Mouse (Mus musculus) MEL (cell line): ENCODE results near the gene Gm10220. TPM values are rescaled to one million over a fixed set of nuclear protein-coding genes. Genes with fewer than 3 reads are reported as not detected.
"Not testable (repeated sequence)": the region's sequence is repeated elsewhere in the genome, so short reads cannot be mapped to it uniquely, and the experiment has no call there.

Experiments used
- DNase-seq: peaks from one replicate; pipeline ENCODE4 v3.0.0; 2011; ENCODE audit warnings: low read depth, low spot score
- H3K27ac ChIP-seq: 2 replicates; pipeline ENCODE4 v1.5.1; 2012; ENCODE audit warnings: low read depth, mild to moderate bottlenecking, control low read depth, low read length, moderate library complexity; ENCODE audit not compliant: control insufficient read depth
- H3K27me3 ChIP-seq, 2 experiments: fragments of 150-350 bp in 1 of 2; sonication (generic) in 1 of 2; 2 replicates each; pipeline ENCODE4 v1.6.1; 2012; ENCODE audit warnings: low read length in 2 of 2, mild to moderate bottlenecking in 2 of 2, improper control_type of control experiment in 1 of 2, moderate library complexity in 1 of 2; ENCODE audit not compliant: insufficient read depth in 2 of 2, control insufficient read depth in 1 of 2
- H3K36me3 ChIP-seq, 2 experiments: 2 replicates each; pipeline ENCODE4 v1.6.1; 2012 to 2014; ENCODE audit warnings: low read length in 2 of 2, improper control_type of control experiment in 1 of 2, inconsistent platforms in 1 of 2, mild to moderate bottlenecking in 1 of 2; ENCODE audit not compliant: insufficient read depth in 2 of 2, control insufficient read depth in 1 of 2
- H3K4me1 ChIP-seq, 2 experiments: fragments of 150-350 bp in 1 of 2; sonication (generic) in 1 of 2; 2 replicates each; pipeline ENCODE4 v1.6.1; 2012; ENCODE audit warnings: low read length in 2 of 2, improper control_type of control experiment in 1 of 2, mild to moderate bottlenecking in 1 of 2; ENCODE audit not compliant: insufficient read depth in 2 of 2, control insufficient read depth in 1 of 2
- H3K4me3 ChIP-seq, 2 experiments: fragments of 150-350 bp in 1 of 2; sonication (generic) in 1 of 2; 2 replicates each; pipeline ENCODE4 v1.5.1; 2012; ENCODE audit warnings: low read depth in 2 of 2, low read length in 2 of 2, mild to moderate bottlenecking in 2 of 2, moderate library complexity in 2 of 2, control low read depth in 1 of 2, improper control_type of control experiment in 1 of 2; ENCODE audit not compliant: control insufficient read depth in 1 of 2, insufficient read depth in 1 of 2
- H3K79me2 ChIP-seq: 2 replicates; pipeline ENCODE4 v1.6.1; 2012; ENCODE audit warnings: mild to moderate bottlenecking, low read length, moderate library complexity; ENCODE audit not compliant: control insufficient read depth, poor library complexity, insufficient read depth
- H3K9ac ChIP-seq: 2 replicates; pipeline ENCODE4 v1.6.1; 2012; ENCODE audit warnings: low read depth, mild to moderate bottlenecking, control low read depth, low read length, moderate library complexity; ENCODE audit not compliant: control insufficient read depth, poor library complexity, severe bottlenecking
- H3K9me3 ChIP-seq: fragments of 150-350 bp; sonication (generic); replicated peaks from 2 replicates; pipeline ENCODE4 v1.6.1; 2012; ENCODE audit warnings: mild to moderate bottlenecking, low read length, improper control_type of control experiment, moderate library complexity; ENCODE audit not compliant: insufficient read depth
- CHD1 ChIP-seq: IDR thresholded peaks from 2 replicates; pipeline ENCODE4 v1.6.1; 2012; ENCODE audit warnings: low read depth, mild to moderate bottlenecking, inconsistent platforms, low read length, improper control_type of control experiment
- CTCF ChIP-seq, 3 experiments: IDR thresholded peaks in 2 of 3; conservative IDR thresholded peaks in 1 of 3; 2 replicates each; pipeline ENCODE4 v1.5.1; 2011 to 2012; ENCODE audit warnings: low read length in 3 of 3, low read depth in 2 of 3, mild to moderate bottlenecking in 2 of 3, improper control_type of control experiment in 1 of 3, inconsistent platforms in 1 of 3, mixed read lengths in 1 of 3, moderate library complexity in 1 of 3; ENCODE audit not compliant: control insufficient read depth in 1 of 3, insufficient read depth in 1 of 3, poor library complexity in 1 of 3, severe bottlenecking in 1 of 3
- E2F4 ChIP-seq: IDR thresholded peaks from 2 replicates; pipeline ENCODE4 v1.6.1; 2011; ENCODE audit warnings: low read depth, low read length, improper control_type of control experiment, borderline replicate concordance
- ELF1 ChIP-seq: IDR thresholded peaks from 2 replicates; pipeline ENCODE4 v1.6.1; 2014; ENCODE audit warnings: low read depth, mild to moderate bottlenecking, inconsistent platforms, low read length, improper control_type of control experiment, moderate library complexity
- EP300 ChIP-seq, 2 experiments: IDR thresholded peaks; 2 replicates each; pipeline ENCODE4 v1.6.1; 2011; ENCODE audit warnings: improper control_type of control experiment in 2 of 2, low read length in 2 of 2, low read depth in 1 of 2, mild to moderate bottlenecking in 1 of 2
- ETS1 ChIP-seq: IDR thresholded peaks from 2 replicates; pipeline ENCODE4 v1.6.1; 2012; ENCODE audit warnings: low read depth, mild to moderate bottlenecking, inconsistent platforms, low read length, improper control_type of control experiment, moderate library complexity
- GATA1 ChIP-seq: IDR thresholded peaks from 2 replicates; pipeline ENCODE4 v1.6.1; 2011; ENCODE audit warnings: low read depth, low read length, improper control_type of control experiment
- HCFC1 ChIP-seq: IDR thresholded peaks from 2 replicates; pipeline ENCODE4 v1.6.1; 2012; ENCODE audit warnings: low read depth, mild to moderate bottlenecking, inconsistent platforms, low read length, improper control_type of control experiment, moderate library complexity
- KAT2A ChIP-seq: conservative IDR thresholded peaks from 2 replicates; pipeline ENCODE4 v1.6.1; 2012; ENCODE audit warnings: low read depth, low read length, improper control_type of control experiment, inconsistent platforms
- MAFK ChIP-seq: IDR thresholded peaks from 2 replicates; pipeline ENCODE4 v1.6.1; 2011; ENCODE audit warnings: low read depth, mild to moderate bottlenecking, low read length, improper control_type of control experiment, borderline replicate concordance
- MEF2A ChIP-seq: IDR thresholded peaks from 2 replicates; pipeline ENCODE4 v1.6.1; 2014; ENCODE audit warnings: low read depth, mild to moderate bottlenecking, inconsistent platforms, low read length, improper control_type of control experiment; ENCODE audit not compliant: poor library complexity, insufficient replicate concordance, severe bottlenecking; ENCODE audit errors: extremely low read depth
- MYB ChIP-seq: IDR thresholded peaks from 2 replicates; pipeline ENCODE4 v1.6.1; 2011; ENCODE audit warnings: mild to moderate bottlenecking, low read depth, low read length, improper control_type of control experiment
- NELFE ChIP-seq: IDR thresholded peaks from 2 replicates; pipeline ENCODE4 v1.6.1; 2011; ENCODE audit warnings: low read depth, low read length, improper control_type of control experiment
- NRF1 ChIP-seq: IDR thresholded peaks from 2 replicates; pipeline ENCODE4 v1.6.1; 2014; ENCODE audit warnings: low read depth, mild to moderate bottlenecking, inconsistent platforms, low read length, improper control_type of control experiment, moderate library complexity; ENCODE audit not compliant: poor library complexity, insufficient read depth, severe bottlenecking
- POLR2A ChIP-seq, 2 experiments: IDR thresholded peaks; 2 replicates each; pipeline ENCODE4 v1.6.1; 2011 to 2012; ENCODE audit warnings: low read length in 2 of 2, mild to moderate bottlenecking in 2 of 2, control low read depth in 1 of 2, improper control_type of control experiment in 1 of 2, low read depth in 1 of 2, moderate library complexity in 1 of 2; ENCODE audit not compliant: control insufficient read depth in 1 of 2, insufficient read depth in 1 of 2, poor library complexity in 1 of 2
- RCOR1 ChIP-seq: IDR thresholded peaks from 2 replicates; pipeline ENCODE4 v1.6.1; 2012; ENCODE audit warnings: low read depth, mild to moderate bottlenecking, inconsistent platforms, low read length, improper control_type of control experiment
- SIN3A ChIP-seq: IDR thresholded peaks from 2 replicates; pipeline ENCODE4 v1.6.1; 2012; ENCODE audit warnings: low read length, improper control_type of control experiment, inconsistent platforms
- SMC3 ChIP-seq: IDR thresholded peaks from 2 replicates; pipeline ENCODE4 v1.6.1; 2011; ENCODE audit warnings: low read depth, low read length, improper control_type of control experiment
- TAL1 ChIP-seq: IDR thresholded peaks from 2 replicates; pipeline ENCODE4 v1.6.1; 2012; ENCODE audit warnings: mild to moderate bottlenecking, inconsistent platforms, low read length, moderate library complexity, mixed read lengths
- TBP ChIP-seq: IDR thresholded peaks from 2 replicates; pipeline ENCODE4 v1.8.0; 2011; ENCODE audit warnings: low read depth, low read length, improper control_type of control experiment
- USF1 ChIP-seq: IDR thresholded peaks from 2 replicates; pipeline ENCODE4 v1.6.1; 2014; ENCODE audit warnings: low read depth, mild to moderate bottlenecking, inconsistent platforms, low read length, improper control_type of control experiment, moderate library complexity
- ZC3H11A ChIP-seq: IDR thresholded peaks from 2 replicates; pipeline ENCODE4 v1.6.1; 2012; ENCODE audit warnings: low read depth, mild to moderate bottlenecking, inconsistent platforms, low read length, improper control_type of control experiment
- ZKSCAN1 ChIP-seq: IDR thresholded peaks from 2 replicates; pipeline ENCODE4 v1.6.1; 2012; ENCODE audit warnings: low read depth, mild to moderate bottlenecking, inconsistent platforms, low read length, improper control_type of control experiment, moderate library complexity
- ZMIZ1 ChIP-seq: IDR thresholded peaks from 2 replicates; pipeline ENCODE4 v1.6.1; 2012; ENCODE audit warnings: low read depth, mild to moderate bottlenecking, inconsistent platforms, low read length, improper control_type of control experiment, moderate library complexity
- ZNF384 ChIP-seq: IDR thresholded peaks from 2 replicates; pipeline ENCODE4 v1.6.1; 2012; ENCODE audit warnings: low read depth, mild to moderate bottlenecking, inconsistent platforms, low read length, improper control_type of control experiment
- polyA plus RNA-seq, 2 experiments: library from polyadenylated mRNA; stranded (reverse) in 1 of 2; unstranded in 1 of 2; fragments of >175 nt in 1 of 2; fragments of >200 nt in 1 of 2; gene quantifications; 2 replicates each; pipeline versions ENCODE4 v1.2.1 to v1.2.4; 2012; ENCODE audit warnings: low replicate concordance in 2 of 2, low read depth in 1 of 2; ENCODE audit not compliant: insufficient read length in 2 of 2, insufficient read depth in 1 of 2, missing spikeins in 1 of 2
- total RNA-seq: library from RNA; depleted of rRNA; stranded (reverse); fragments of 300-350 nt; gene quantifications from 2 replicates; pipeline ENCODE4 v1.2.3, GENCODE M21; 2012; rRNA removed

Gm10220 gene
- not detected in 2 replicates for total RNA-seq
- polyA plus RNA-seq, result not detected

DNA sequence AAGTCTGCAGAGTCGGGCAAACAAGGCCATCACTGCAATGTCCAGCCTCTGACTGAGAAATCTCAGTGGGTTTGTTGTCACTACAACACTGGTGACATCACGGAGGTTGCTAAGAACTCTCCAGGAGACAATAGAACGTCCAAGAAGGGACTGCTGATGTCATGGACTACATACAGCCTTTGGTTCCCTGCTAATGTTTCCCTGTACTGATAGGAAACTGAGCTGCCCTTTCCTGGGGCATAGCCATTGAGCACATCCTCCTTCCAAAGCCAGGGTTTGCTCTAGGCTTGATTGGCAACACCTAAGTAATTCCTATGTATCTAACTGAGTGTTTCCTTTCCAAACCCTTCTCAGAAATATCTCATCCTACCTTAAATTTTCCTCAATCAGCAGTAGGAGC lies at the start of gene Gm10220:
Gene Gm10220, minus strand, starts transcription at position 101 of the 400 bp plus-strand sequence.
- not testable (repeated sequence) for H3K27me3 ChIP-seq, DNase-seq, H3K79me2 ChIP-seq, H3K36me3 ChIP-seq, H3K9me3 ChIP-seq, H3K4me3 ChIP-seq, H3K4me1 ChIP-seq, H3K9ac ChIP-seq, H3K27ac ChIP-seq

DNA sequence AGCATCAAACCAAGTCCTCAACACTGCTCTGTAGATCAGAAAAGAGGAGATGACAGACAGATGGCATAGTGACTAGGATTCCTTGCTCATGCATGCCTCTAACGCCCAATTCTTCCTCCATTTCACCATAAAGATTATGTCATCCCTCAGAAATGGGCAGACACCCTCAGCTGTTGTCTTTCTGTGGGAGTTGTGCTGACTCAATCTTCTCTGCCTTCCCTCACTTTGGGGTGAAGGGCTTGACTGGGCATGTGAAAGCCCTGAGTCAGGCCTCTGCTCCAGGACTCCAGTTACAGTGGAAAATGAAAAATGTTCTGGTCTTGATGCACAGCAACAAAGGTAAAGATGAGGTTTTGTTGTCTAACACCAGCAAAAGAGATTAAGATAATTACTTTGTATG lies 48.6 kb upstream of the Gm10220 start:
- TF ChIP-seq MYB (no peak), MEF2A (no peak), ZNF384 (no peak), CHD1 (no peak), NRF1 (no peak), RCOR1 (no peak), CTCF (IDR thresholded peaks at IDR 0.05 in 2 of 3, conservative IDR thresholded peaks at IDR 0.05 in 1 of 3; ENCODE audit: control insufficient read depth in 1 of 3, insufficient read depth in 1 of 3, low read depth in 2 of 3, low read length in 3 of 3, poor library complexity in 1 of 3, severe bottlenecking in 1 of 3) (no peak), SIN3A (no peak), ZC3H11A (no peak), POLR2A (IDR thresholded peaks at IDR 0.05; ENCODE audit: control insufficient read depth in 1 of 2, insufficient read depth in 1 of 2, low read depth in 1 of 2, low read length in 2 of 2, poor library complexity in 1 of 2) (no peak), NELFE (no peak)
- no peaks in the 10 kb centered on the region for H3K9me3 ChIP-seq
- no peaks in the 10 kb centered on the region for H3K4me1 ChIP-seq
- no peaks in the 10 kb centered on the region for H3K27me3 ChIP-seq
- H3K9ac ChIP-seq, result no peak overlapping the region
- no peak for DNase-seq
- no peak overlapping the region for H3K27ac ChIP-seq
- no peaks in the 10 kb centered on the region for H3K36me3 ChIP-seq
- no peak overlapping the region for H3K4me3 ChIP-seq
- H3K79me2 ChIP-seq, result no peaks in the 10 kb centered on the region

DNA sequence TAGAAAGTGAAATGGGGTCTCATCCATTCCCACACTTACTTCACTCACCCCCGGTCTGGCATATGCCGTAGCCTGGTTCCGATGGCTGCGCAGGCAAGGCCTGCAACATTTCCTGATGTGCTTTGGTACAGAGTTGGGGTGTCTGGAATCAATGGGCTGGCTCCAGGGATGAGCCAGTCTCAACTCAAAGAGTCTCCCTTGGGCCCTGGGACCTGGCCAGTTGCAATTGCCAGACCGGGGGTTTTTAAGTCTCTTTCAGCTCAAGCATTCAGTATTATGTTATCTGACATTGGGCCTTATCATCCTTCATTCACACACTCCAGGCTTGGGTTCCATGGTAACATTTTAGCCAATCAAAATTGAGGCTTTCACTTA lies 44.6 kb upstream of the Gm10220 start:
- no peak overlapping the region for H3K27ac ChIP-seq
- DNase-seq, result no peak
- no peak overlapping the region for H3K4me3 ChIP-seq
- H3K79me2 ChIP-seq, result no peaks in the 10 kb centered on the region
- no peak overlapping the region for H3K9ac ChIP-seq
- no peaks in the 10 kb centered on the region for H3K9me3 ChIP-seq
- H3K27me3 ChIP-seq, result no peaks in the 10 kb centered on the region
- TF ChIP-seq ELF1, result no peak
- TF ChIP-seq ETS1, result no peak
- TF ChIP-seq MAFK, result no peak
- TF ChIP-seq USF1, result no peak
- no peak for TF ChIP-seq ZKSCAN1
- TF ChIP-seq GATA1, result no peak
- no peak for TF ChIP-seq NELFE
- TF ChIP-seq TBP, result no peak
- no peak for TF ChIP-seq KAT2A
- no peak for TF ChIP-seq SMC3
- TF ChIP-seq EP300 (IDR thresholded peaks at IDR 0.05; ENCODE audit: low read depth in 1 of 2, low read length in 2 of 2), result no peak
- no peak for TF ChIP-seq E2F4
- TF ChIP-seq HCFC1, result no peak
- no peak for TF ChIP-seq ZMIZ1
- TF ChIP-seq TAL1, result no peak
- no peaks in the 10 kb centered on the region for H3K36me3 ChIP-seq
- H3K4me1 ChIP-seq, result no peaks in the 10 kb centered on the region
